Mouse (Mus musculus) stomach, embryonic 15.5 days (tissue): Measurements from ENCODE around the gene Ppfibp2. TPM values are rescaled to one million over a fixed set of nuclear protein-coding genes. Genes with fewer than 3 reads are reported as not detected.

Experiments
- ATAC-seq: fragments of 200-750 bp; cut with Nextera tagmentation; 2 replicates; pipeline ENCODE4 v1.8.0; 2017; ENCODE audit warnings: low read depth, moderate number of reproducible peaks, moderate TSS enrichment; ENCODE audit not compliant: insufficient read depth, low FRiP score
- H3K27ac ChIP-seq: fragments of 300-500 bp; sonication (generic); 2 replicates; pipeline ENCODE4 v1.5.1; 2015; ENCODE audit warnings: mild to moderate bottlenecking, inconsistent platforms
- H3K27me3 ChIP-seq: fragments of 300-500 bp; sonication (generic); replicated peaks from 2 replicates; pipeline ENCODE4 v1.6.1; 2015; ENCODE audit warnings: inconsistent platforms
- H3K36me3 ChIP-seq: fragments of 300-500 bp; sonication (generic); 2 replicates; pipeline ENCODE4 v1.6.1; 2015; ENCODE audit warnings: inconsistent platforms
- H3K4me1 ChIP-seq: fragments of 300-500 bp; sonication (generic); 2 replicates; pipeline ENCODE4 v1.6.1; 2015; ENCODE audit warnings: inconsistent platforms
- H3K4me2 ChIP-seq: fragments of 300-500 bp; sonication (generic); 2 replicates; pipeline ENCODE4 v1.6.1; 2015; ENCODE audit warnings: mild to moderate bottlenecking, inconsistent platforms
- H3K4me3 ChIP-seq: fragments of 300-500 bp; sonication (generic); replicated peaks from 2 replicates; pipeline ENCODE4 v1.5.1; 2015; ENCODE audit warnings: inconsistent platforms
- H3K9ac ChIP-seq: fragments of 300-500 bp; sonication (generic); 2 replicates; pipeline ENCODE4 v1.6.1; 2015; ENCODE audit warnings: inconsistent platforms
- H3K9me3 ChIP-seq: fragments of 300-500 bp; sonication (generic); 2 replicates; pipeline ENCODE4 v1.6.1; 2016; ENCODE audit warnings: inconsistent platforms
- WGBS: fragments of 180-500 bp; shearing (Covaris S2); methylation state at CpG from one replicate; pipeline ENCODE4 v1.1.7; 2015; 5-methylcytosine and 5-hydroxymethylcytosine counted together
- polyA plus RNA-seq: library from polyadenylated mRNA; unstranded; fragments of >200 nt; fragmentation: Nextera tagmentation; extraction: Ambion mirVana; gene quantifications from 2 replicates; pipeline ENCODE4 v1.2.1, GENCODE M21; 2015

The Ppfibp2 gene
- polyA plus RNA-seq, 1 experiment from 2014 or later = 13.7 TPM

DNA sequence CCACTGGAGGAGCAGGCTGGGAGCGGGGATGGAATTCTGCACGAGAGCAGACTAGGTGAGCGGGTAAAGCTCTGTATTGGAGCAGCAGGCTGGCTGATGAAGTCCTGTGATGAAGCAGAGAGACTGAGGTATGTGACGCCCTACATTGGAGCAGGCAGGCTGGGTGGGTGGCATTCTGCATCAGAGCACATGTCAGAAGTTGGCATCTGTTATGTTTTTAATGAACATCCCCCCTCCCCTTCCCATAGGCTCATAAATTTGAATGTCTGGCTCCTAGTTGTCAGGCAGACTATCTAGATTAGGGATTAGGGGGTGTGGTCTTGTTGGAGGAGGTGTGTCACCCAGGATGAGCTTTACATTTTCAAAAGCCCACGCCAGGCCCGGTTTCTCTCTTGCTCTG lies 117.7 kb downstream of the Ppfibp2 start:
- 71% methylated on average over 6 of the region's 6 CpGs for WGBS
- no peak for ATAC-seq

DNA sequence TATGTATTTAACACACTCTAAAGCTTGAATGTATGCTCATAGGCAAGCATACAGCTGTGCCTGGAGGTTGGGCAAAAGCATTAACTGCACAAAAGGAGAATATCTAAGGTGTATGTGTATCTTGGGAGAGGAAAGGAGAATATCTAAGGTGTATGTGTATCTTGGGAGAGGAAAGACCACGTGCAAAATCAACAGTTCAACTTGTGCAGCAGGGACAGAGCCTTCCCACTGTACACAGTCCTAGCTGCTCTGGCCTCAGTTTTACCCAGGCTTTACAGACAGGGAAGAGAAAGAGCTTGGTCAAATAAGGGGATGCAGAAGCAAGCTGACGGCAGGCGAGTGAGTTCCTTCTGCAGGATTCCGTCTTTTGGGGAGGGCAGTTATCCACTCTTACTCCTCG lies 119.1 kb downstream of the Ppfibp2 start:
- Histone ChIP-seq H3K36me3 (no peaks in the 10 kb centered on the region), H3K27ac (no peak overlapping the region), H3K27me3 (no peaks in the 10 kb centered on the region), H3K4me3 (no peak overlapping the region), H3K4me2 (no peak overlapping the region), H3K9ac (no peak overlapping the region), H3K4me1 (no peaks in the 10 kb centered on the region), H3K9me3 (no peaks in the 10 kb centered on the region)
- WGBS = 79% methylated on average over 5 of the region's 5 CpGs
- peak; percentile 84; the same call in 1 of the 2 replicates for ATAC-seq

More for the DNA sequence above, 117.7 kb downstream of the Ppfibp2 start:
- no peaks in the 10 kb centered on the region for H3K27me3 ChIP-seq
- no peak overlapping the region for H3K9ac ChIP-seq
- peaks cover 7% of the 10 kb centered on the region for H3K4me1 ChIP-seq
- no peaks in the 10 kb centered on the region for H3K9me3 ChIP-seq
- H3K36me3 ChIP-seq = no peaks in the 10 kb centered on the region
- H3K4me3 ChIP-seq = no peak overlapping the region
- no peak overlapping the region for H3K4me2 ChIP-seq
- no peak overlapping the region for H3K27ac ChIP-seq

DNA sequence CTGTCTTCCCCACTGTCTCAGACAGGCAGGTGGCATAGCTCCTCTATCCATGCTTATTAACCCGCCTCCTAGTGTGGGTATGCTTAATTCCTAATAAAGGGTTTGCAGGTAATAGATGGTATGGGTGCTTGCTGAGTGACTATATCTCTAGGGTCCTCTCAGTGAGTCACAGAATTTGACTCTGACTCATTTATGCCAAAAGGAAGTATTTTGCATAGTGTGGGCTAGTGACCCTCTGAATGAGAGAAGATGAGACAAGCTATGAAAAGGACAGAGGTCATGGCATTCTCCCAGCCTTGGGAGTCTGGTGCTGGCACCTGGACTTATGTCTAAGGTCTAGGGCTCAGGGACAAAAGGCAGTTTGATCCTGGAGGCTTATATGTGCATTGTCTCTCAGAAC lies 125.8 kb downstream of the Ppfibp2 start:
- H3K9me3 ChIP-seq = no peaks in the 10 kb centered on the region
- H3K36me3 ChIP-seq = 0 out of 2 replicates have a peak, but pooled peaks cover 5% of the 10 kb centered on the region
- H3K4me1 ChIP-seq = no peaks in the 10 kb centered on the region
- H3K27me3 ChIP-seq = no peaks in the 10 kb centered on the region
- H3K4me2 ChIP-seq = no peak overlapping the region
- no peak overlapping the region for H3K4me3 ChIP-seq
- no peak overlapping the region for H3K27ac ChIP-seq
- no peak for ATAC-seq
- 89% methylated on average over 1 of the region's 1 CpGs for WGBS
- no peak overlapping the region for H3K9ac ChIP-seq

DNA sequence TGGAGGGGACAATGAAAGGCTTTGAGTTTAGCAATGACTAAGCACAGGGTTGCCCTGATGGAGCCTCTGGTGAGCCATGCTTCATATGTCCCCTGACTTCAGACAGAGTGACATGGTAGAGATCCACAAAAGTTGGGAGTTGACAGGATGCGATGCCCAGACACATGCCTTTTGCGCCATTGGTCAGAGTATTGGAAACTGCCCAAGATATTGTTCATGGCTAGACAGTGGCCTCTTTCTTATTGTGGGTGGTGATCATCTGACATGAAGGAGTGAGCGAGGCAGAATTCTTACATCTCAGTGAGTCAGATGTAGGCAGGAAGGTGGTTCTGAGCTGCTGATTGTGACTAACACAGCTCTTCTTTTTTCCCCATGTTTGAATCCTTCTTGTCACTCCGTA lies 127.5 kb downstream of the Ppfibp2 start:
- Histone ChIP-seq H3K9ac (no peak overlapping the region), H3K36me3 (0 out of 2 replicates have a peak, but pooled peaks cover 5% of the 10 kb centered on the region), H3K4me1 (no peaks in the 10 kb centered on the region), H3K27ac (no peak overlapping the region), H3K4me3 (no peak overlapping the region), H3K4me2 (no peak overlapping the region), H3K9me3 (no peaks in the 10 kb centered on the region), H3K27me3 (no peaks in the 10 kb centered on the region)
- ATAC-seq = no peak
- WGBS = 87% methylated on average over 4 of the region's 4 CpGs

DNA sequence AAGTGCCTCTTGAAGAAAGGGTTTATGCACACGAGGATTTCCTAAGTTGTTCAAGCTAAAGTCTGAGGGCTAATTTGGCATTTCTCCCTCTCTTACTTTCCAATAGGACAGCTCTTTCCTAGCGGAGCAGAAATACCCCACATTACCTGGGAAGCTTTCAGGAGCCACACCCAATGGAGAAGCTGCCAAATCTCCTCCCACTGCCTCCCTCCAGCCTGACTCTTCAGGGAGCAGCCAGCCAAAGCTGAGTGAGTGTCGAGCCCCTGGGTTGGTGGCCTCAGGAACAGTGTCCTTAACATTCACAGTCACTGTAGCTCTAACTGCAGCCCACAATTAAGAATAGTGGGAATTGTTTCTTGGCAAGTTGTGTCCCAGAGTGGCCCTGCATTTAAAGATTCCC lies 132.5 kb downstream of the Ppfibp2 start:
- 59% methylated on average over 3 of the region's 3 CpGs for WGBS
- Histone ChIP-seq H3K27ac (no peak overlapping the region), H3K36me3 (0 out of 2 replicates have a peak, but pooled peaks cover 5% of the 10 kb centered on the region)

DNA sequence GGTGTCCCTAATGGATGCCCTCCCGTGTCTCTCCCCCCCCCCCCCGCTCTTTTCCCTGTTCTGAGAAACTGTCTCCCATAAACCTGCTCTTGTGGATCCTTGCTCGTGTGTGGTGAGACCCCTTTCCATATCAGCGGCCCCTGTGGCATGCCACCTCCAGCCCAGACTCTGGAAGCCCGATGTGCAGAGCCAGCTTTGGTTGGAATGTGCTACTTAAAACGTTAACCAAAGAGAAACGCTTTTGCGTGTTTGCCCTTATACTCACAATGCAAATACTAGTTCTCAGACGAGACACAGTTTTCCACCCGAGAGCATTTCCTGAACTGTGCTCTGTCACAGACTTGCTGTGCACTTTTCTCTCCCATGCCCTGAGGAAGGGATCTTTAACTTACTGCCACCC lies 135.6 kb downstream of the Ppfibp2 start:
- Histone ChIP-seq H3K9ac (no peak overlapping the region), H3K27ac (no peak overlapping the region), H3K9me3 (no peaks in the 10 kb centered on the region), H3K4me2 (no peak overlapping the region), H3K36me3 (no peaks in the 10 kb centered on the region), H3K4me3 (no peak overlapping the region), H3K4me1 (no peaks in the 10 kb centered on the region), H3K27me3 (no peaks in the 10 kb centered on the region)
- 63% methylated on average over 9 of the region's 10 CpGs for WGBS
- no peak for ATAC-seq

More for the DNA sequence above, 132.5 kb downstream of the Ppfibp2 start:
- Histone ChIP-seq H3K4me1 (no peaks in the 10 kb centered on the region), H3K4me3 (no peak overlapping the region), H3K4me2 (no peak overlapping the region), H3K9me3 (no peaks in the 10 kb centered on the region), H3K9ac (no peak overlapping the region), H3K27me3 (no peaks in the 10 kb centered on the region)
- ATAC-seq = no peak

DNA sequence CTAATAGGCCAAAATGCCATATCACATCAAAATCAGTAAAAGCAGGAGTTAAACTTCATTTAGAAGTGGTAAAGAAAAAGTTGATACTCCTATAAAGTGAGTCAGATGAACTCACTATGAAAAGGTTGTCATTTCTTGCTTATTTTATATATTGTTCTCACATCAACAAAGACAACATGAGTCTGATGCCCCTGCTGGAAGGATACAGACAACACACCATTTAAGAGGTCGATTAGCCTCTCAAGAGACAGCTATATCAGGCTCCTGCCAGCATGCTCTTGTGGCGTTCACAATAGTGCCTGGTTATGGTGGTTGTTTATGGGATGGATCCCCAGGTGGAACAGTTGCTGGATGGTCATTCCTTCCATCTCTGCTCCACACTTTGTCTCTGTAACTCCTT lies 138.2 kb downstream of the Ppfibp2 start:
- no peak for ATAC-seq
- H3K36me3 ChIP-seq = no peaks in the 10 kb centered on the region
- H3K4me2 ChIP-seq = no peak overlapping the region
- no peaks in the 10 kb centered on the region for H3K4me1 ChIP-seq
- no peak overlapping the region for H3K9ac ChIP-seq
- H3K4me3 ChIP-seq = no peak overlapping the region
- no peak overlapping the region for H3K27ac ChIP-seq
- WGBS = 72% methylated on average over 2 of the region's 2 CpGs
- H3K9me3 ChIP-seq = no peaks in the 10 kb centered on the region
- no peaks in the 10 kb centered on the region for H3K27me3 ChIP-seq

DNA sequence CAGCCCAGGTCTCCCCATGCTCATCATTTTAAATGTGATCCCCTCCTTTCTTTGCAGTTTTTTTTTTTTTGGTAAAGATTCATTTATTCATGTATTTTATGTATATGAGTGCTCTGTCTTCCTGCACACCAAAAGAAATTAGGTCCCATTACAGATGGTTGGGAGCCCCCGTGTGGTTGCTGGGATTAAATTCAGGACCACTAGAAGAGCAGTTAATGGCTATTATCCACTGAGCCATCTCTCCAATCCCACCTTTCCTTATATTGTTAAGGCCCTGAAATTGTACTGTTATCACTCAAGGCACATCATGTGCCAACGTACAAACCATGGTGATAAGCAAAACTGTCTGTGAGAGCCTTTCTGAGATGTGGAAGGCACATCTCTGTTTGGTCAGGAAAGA lies 143.7 kb downstream of the Ppfibp2 start:
- no peak overlapping the region for H3K27ac ChIP-seq
- H3K4me2 ChIP-seq = no peak overlapping the region
- no peaks in the 10 kb centered on the region for H3K27me3 ChIP-seq
- WGBS = 31% methylated on average over 2 of the region's 2 CpGs
- H3K36me3 ChIP-seq = peaks cover 21% of the 10 kb centered on the region; the same call in 1 of the 2 replicates
- no peak overlapping the region for H3K4me3 ChIP-seq
- no peaks in the 10 kb centered on the region for H3K4me1 ChIP-seq
- no peak for ATAC-seq
- H3K9me3 ChIP-seq = no peaks in the 10 kb centered on the region
- no peak overlapping the region for H3K9ac ChIP-seq

DNA sequence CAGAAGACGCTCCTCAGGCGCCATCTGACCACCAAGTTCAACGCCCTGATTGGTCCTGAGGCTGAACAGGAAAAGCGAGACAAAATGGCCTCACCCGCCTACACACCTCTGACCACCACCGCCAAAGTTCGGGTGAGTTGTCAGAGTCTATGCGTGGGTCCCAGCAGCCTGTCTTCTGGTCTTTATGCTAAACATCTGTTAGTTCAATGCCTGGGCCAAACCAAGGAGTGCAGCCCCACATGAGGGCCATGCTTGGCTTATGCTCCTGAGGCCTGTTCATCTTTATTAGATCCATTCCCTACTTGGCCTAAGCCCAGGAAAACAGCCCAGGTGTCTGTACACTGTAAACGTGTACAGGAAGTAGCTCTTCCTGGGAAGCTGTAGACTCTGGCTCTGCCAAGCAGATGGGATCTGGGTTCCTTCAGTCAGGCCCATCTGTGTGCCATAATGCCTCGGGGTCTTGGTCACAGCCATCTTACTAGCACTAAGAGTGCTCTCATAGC lies 148.0 kb downstream of the Ppfibp2 start:
- ATAC-seq = no peak
- Histone ChIP-seq H3K27me3 (no peaks in the 10 kb centered on the region), H3K4me2 (no peak overlapping the region), H3K4me1 (no peaks in the 10 kb centered on the region), H3K36me3 (peaks cover 21% of the 10 kb centered on the region), H3K4me3 (no peak overlapping the region), H3K9me3 (no peaks in the 10 kb centered on the region), H3K9ac (no peak overlapping the region), H3K27ac (no peak overlapping the region)
- 84% methylated on average over 10 of the region's 10 CpGs for WGBS

DNA sequence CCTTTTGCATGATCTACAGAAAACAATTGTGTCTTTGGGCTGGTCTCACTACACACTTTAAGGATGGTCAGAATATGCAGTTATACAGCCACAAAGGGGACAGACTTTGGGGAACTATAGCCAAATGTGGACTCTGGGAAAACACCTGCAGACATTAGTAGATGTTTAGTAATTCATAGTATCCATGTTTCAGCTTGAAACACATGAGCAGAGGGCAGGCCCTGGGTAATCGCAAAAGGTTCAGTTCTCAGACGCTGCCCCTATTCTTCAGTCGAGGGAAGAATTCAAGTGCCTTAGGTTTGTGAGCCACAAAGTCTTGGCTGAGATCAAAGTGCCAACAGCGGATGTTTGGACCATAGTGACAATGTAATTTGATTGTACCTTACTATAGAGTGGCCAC lies 149.4 kb downstream of the Ppfibp2 start:
- 88% methylated on average over 4 of the region's 4 CpGs for WGBS
- ATAC-seq = no peak
- no peaks in the 10 kb centered on the region for H3K27me3 ChIP-seq
- no peak overlapping the region for H3K4me3 ChIP-seq
- no peak overlapping the region for H3K9ac ChIP-seq
- H3K9me3 ChIP-seq = no peaks in the 10 kb centered on the region
- no peak overlapping the region for H3K4me2 ChIP-seq
- H3K4me1 ChIP-seq = no peaks in the 10 kb centered on the region
- peaks cover 17% of the 10 kb centered on the region for H3K36me3 ChIP-seq
- H3K27ac ChIP-seq = no peak overlapping the region

DNA sequence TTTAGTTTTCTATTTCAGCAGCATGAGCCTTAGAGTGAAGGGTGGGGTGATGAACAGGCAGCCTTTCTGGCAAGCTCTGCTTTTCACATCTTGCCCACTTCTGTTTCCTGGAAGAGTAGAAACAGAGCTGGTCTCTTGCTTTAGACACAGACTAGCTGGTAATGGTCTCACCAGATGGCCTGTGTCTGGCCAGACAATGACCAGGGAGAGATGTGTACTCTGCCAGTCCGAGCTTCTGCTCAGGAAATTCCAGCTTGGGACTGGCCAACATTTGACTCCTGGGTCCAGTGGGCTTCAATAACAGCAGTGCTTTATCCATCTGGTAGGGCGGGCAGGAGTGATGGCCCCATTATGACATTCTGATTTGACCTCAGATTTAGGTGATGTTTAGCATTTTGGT lies 150.1 kb downstream of the Ppfibp2 start:
- 61% methylated on average over 2 of the region's 2 CpGs for WGBS
- no peaks in the 10 kb centered on the region for H3K4me1 ChIP-seq
- no peaks in the 10 kb centered on the region for H3K9me3 ChIP-seq
- H3K9ac ChIP-seq = no peak overlapping the region
- H3K27me3 ChIP-seq = no peaks in the 10 kb centered on the region
- H3K27ac ChIP-seq = no peak overlapping the region
- ATAC-seq = no peak
- no peak overlapping the region for H3K4me3 ChIP-seq
- peaks cover 12% of the 10 kb centered on the region for H3K36me3 ChIP-seq
- H3K4me2 ChIP-seq = no peak overlapping the region

DNA sequence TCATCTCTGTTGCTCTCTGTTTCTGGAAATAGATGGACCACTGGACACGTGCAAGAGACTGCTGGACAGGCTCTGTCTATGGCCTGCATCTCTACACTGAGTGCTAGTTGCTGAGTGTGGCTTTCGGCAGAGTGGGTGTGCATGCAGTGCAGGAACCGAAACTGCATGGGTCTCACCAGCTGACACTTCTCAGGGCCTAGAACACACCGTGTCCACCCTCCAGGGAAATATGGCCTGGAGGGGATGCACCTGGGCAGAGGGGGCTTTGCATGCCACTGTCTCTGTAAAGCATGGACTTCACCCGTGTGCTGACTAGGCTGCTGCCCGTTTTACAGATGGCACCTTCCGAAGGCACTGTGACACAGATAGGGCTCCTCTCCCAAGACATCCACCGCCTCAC lies 151.0 kb downstream of the Ppfibp2 start:
- H3K4me1 ChIP-seq = no peaks in the 10 kb centered on the region
- ATAC-seq = no peak
- H3K36me3 ChIP-seq = peaks cover 8% of the 10 kb centered on the region
- no peaks in the 10 kb centered on the region for H3K27me3 ChIP-seq
- H3K4me2 ChIP-seq = no peak overlapping the region
- no peak overlapping the region for H3K9ac ChIP-seq
- no peak overlapping the region for H3K27ac ChIP-seq
- 84% methylated on average over 8 of the region's 8 CpGs for WGBS
- H3K9me3 ChIP-seq = no peaks in the 10 kb centered on the region
- H3K4me3 ChIP-seq = no peak overlapping the region

DNA sequence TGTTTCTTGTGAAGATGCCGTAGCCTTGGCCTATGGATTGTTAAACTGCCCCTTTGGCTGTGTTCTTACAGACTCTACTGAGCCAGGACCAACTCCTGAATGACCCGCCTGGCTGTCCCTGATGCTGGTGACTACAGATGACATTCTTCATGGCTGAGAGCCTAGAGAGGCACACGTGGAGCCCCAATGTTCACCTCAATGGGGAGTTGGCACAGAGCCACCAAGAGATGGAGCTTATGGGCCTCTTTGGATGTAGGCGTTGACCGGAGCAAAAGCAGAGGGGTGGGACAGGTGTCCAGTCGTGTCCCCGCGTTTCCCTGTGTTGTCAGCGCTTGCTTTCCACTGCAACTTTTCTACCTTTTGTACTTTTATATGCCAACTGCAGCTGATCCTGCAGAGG lies 152.5 kb downstream of the Ppfibp2 start:
- WGBS = 81% methylated on average over 9 of the region's 9 CpGs
- H3K9me3 ChIP-seq = no peaks in the 10 kb centered on the region
- H3K4me2 ChIP-seq = no peak overlapping the region
- H3K4me3 ChIP-seq = no peak overlapping the region
- H3K27ac ChIP-seq = no peak overlapping the region
- no peak for ATAC-seq
- no peaks in the 10 kb centered on the region for H3K27me3 ChIP-seq
- no peaks in the 10 kb centered on the region for H3K4me1 ChIP-seq
- no peak overlapping the region for H3K9ac ChIP-seq
- H3K36me3 ChIP-seq = peaks cover 8% of the 10 kb centered on the region
